Comparison of ENCODE assay signal across 8 mouse cellular contexts in genomic region chr9:102714893-102715505, GRCm38 (mm10). TPM values are rescaled to one million over a fixed set of nuclear protein-coding genes. Genes with fewer than 3 reads are reported as not detected.
A peak's percentile ranks its signal among the peaks of the same experiment; 100 is the strongest.
DNase-seq lines count a peak whose midpoint lies in the region; ATAC-seq and TF ChIP-seq lines count a peak whose summit lies in the region.

No protein-coding gene starts in this region.

- no peak overlapping the region for H3K4me2 ChIP-seq in hindbrain, embryonic 13.5 days

- no peak for TF ChIP-seq POLR2A in brain, embryonic 14.5 days (IDR thresholded peaks at IDR 0.05; ENCODE audit: borderline replicate concordance, extremely low read depth, insufficient read depth, insufficient read length, poor library complexity, severe bottlenecking)

- peaks cover 2% of the 10 kb centered on the region for H3K36me3 ChIP-seq in hindbrain, embryonic 13.5 days

- H3K27ac ChIP-seq in hindbrain, embryonic 13.5 days, result 0 out of 2 replicates have a peak overlapping the region, but pooled peaks have one; percentile 23

- ATAC-seq in hindbrain, embryonic 13.5 days (ENCODE audit: low FRiP score), result no peak
- ATAC-seq in CD4-positive, CD25-positive, alpha-beta regulatory T cell, adult 4 months, result no peak

- 11% methylated on average over 7 of the region's 7 CpGs for WGBS in hindbrain, embryonic 13.5 days

- 0 out of 2 replicates have a peak, but pooled peaks have one; percentile 0 for TF ChIP-seq CTCF in brain, embryonic 14.5 days (IDR thresholded peaks at IDR 0.05; ENCODE audit: borderline replicate concordance, extremely low read depth, insufficient read depth, insufficient read length)

- H3K27me3 ChIP-seq in hindbrain, embryonic 13.5 days, result no peaks in the 10 kb centered on the region

- H3K9me3 ChIP-seq in hindbrain, embryonic 13.5 days, result no peaks in the 10 kb centered on the region

- H3K4me3 ChIP-seq in hindbrain, embryonic 13.5 days, result no peak overlapping the region

- DNase-seq in heart, adult 18-20 months, result peak; percentile 51 to 62
- no peak for DNase-seq in heart, postnatal 14 days
- peak; percentile 52 for DNase-seq in brain, embryonic 14.5 days (ENCODE audit: low read depth)
- DNase-seq in lung, postnatal 14 days, result peak; percentile 58
- no peak for DNase-seq in thymus, postnatal 4 days
- DNase-seq in left cerebral cortex, adult 11 months (ENCODE audit: low spot score), result no peak

- H3K9ac ChIP-seq in hindbrain, embryonic 13.5 days, result no peak overlapping the region; the same call in 1 of the 2 replicates

- intact Hi-C loops in heart, postnatal 14 days (cut with DNase I), result loop anchor here (1.0 to 5.0 kb wide), 3 partner anchors 65 to 152 kb away; no protein-coding TSS in a partner anchor

- H3K4me1 ChIP-seq in hindbrain, embryonic 13.5 days (replicated peaks), result peaks cover 43% of the 10 kb centered on the region

RNA-seq across cellular contexts. Expression of gene Amotl2, which starts 1.5 kb away (rescaled TPM):
- 10 to 100 TPM; 57.4 to 60.8 TPM for total RNA-seq in heart, adult 18-20 months (2021)
- total RNA-seq in heart, postnatal 14 days (2021), result 10 to 100 TPM; 61.6 to 64.6 TPM
- 53.3 and 83.2 TPM in 2 replicates for polyA plus RNA-seq in brain, embryonic 14.5 days (2012; rRNA removed)
- polyA plus RNA-seq in hindbrain, embryonic 13.5 days (2015; fragmentation: Nextera tagmentation; extraction: Ambion mirVana), result 64.7 and 67.3 TPM in 2 replicates
- polyA plus RNA-seq in CD4-positive, CD25-positive, alpha-beta regulatory T cell, adult 4 months (2017; shearing (Covaris generic)), result not detected

Comparison
In these comparisons a context has a peak if more than half of its experiments do, and no peak if none do; other contexts are left out.
1. DNase-seq: peak in heart, adult 18-20 months (2 of 2), brain, embryonic 14.5 days (single experiment) and lung, postnatal 14 days (single experiment); none in heart, postnatal 14 days (0 of 2), thymus, postnatal 4 days (single experiment) and left cerebral cortex, adult 11 months (single experiment).
2. RNA of gene Amotl2, which starts 1.5 kb away (polyA plus RNA-seq): 53.3 to 83.2 TPM in brain, embryonic 14.5 days and 64.7 to 67.3 TPM in hindbrain, embryonic 13.5 days; not detected in CD4-positive, CD25-positive, alpha-beta regulatory T cell, adult 4 months; every median in the first group is over 10 times any median in the second.